Mouse (Mus musculus) B cell, adult 2 months (primary cell): ENCODE measurements around the gene Cd63.

Source experiments
- DNase-seq, 2 experiments: peaks; one replicate each; pipeline ENCODE4 v3.0.0; 2022

Cd63 gene

GRCm38 (mm10) chr10:128900698-128901097, at the start of gene Cd63:
Gene Cd63, plus strand, starts transcription at chr10:128900989.
- no peak for DNase-seq

- DNase-seq, result peak in 1 of 2 experiments; percentile 15
Measured at GRCm38 (mm10) chr10:128861176-128861575, 39.6 kb upstream of the Cd63 start.

GRCm38 (mm10) chr10:128866042-128866441, 34.7 kb upstream of the Cd63 start:
- DNase-seq, result peak; percentile 34 to 35

DNA sequence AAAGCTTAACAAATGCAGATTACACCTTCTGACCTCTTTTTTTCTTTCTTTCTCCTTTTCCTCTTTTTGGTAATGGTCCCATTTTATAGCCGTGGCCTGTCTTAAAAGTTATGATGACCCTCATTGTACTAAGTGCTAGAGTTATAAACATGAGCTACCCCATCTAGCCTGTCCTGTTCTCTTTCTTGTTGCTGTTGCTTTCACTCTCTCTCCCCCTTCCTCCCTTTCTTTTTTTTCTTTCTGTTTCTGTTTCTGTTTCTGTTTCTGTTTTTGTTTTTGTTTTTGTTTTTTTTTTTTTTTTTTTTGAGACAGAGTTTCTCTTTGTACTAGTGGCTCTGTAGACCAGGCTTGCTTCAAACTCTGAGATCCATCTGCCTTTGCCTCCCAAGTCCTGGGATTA, 34.3 kb upstream of the Cd63 start:
- DNase-seq, result no peak

DNA sequence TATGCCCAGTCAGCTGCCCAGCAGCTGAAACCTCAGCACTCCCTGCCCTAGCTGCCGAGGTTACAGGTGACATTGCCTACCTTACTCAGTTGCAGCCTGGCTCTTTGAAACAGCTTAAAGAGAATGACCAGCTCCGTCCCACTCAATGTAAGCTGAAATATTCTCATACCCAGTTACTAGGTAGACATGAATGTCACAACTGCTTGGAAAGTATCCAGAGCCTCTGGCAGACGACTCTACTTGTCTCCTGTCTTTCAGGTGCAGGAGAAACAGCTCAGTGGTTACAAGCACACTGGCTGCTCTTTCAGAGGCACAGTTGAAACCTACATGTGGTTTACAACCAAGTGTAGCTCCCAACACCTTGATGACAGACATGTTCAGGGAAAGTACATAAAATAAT, 30.4 kb upstream of the Cd63 start:
- DNase-seq, result no peak

- no peak for DNase-seq
Measured at GRCm38 (mm10) chr10:128878291-128878690, 22.5 kb upstream of the Cd63 start.

DNA sequence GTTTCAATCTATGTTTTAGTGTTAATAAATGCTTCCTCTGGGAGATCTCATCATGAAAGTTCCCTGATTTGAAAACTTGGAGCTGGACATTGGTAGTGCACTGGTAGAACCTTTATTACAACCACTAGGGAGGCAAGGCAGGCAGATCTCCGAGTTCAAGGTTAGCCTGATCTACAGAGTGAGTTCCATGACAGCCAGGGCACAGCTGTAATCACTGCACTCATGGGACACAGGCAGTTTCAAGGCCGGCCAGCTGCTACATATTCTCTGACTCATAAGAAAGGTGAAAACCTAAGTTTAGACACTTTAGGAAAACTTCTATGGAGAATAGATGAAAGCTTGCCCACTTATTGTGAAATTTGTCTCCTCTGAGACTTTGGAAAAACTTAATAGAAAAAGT, 22.0 kb upstream of the Cd63 start:
- DNase-seq, result no peak

- no peak for DNase-seq
Measured at GRCm38 (mm10) chr10:128882067-128882466, 18.7 kb upstream of the Cd63 start.

DNA sequence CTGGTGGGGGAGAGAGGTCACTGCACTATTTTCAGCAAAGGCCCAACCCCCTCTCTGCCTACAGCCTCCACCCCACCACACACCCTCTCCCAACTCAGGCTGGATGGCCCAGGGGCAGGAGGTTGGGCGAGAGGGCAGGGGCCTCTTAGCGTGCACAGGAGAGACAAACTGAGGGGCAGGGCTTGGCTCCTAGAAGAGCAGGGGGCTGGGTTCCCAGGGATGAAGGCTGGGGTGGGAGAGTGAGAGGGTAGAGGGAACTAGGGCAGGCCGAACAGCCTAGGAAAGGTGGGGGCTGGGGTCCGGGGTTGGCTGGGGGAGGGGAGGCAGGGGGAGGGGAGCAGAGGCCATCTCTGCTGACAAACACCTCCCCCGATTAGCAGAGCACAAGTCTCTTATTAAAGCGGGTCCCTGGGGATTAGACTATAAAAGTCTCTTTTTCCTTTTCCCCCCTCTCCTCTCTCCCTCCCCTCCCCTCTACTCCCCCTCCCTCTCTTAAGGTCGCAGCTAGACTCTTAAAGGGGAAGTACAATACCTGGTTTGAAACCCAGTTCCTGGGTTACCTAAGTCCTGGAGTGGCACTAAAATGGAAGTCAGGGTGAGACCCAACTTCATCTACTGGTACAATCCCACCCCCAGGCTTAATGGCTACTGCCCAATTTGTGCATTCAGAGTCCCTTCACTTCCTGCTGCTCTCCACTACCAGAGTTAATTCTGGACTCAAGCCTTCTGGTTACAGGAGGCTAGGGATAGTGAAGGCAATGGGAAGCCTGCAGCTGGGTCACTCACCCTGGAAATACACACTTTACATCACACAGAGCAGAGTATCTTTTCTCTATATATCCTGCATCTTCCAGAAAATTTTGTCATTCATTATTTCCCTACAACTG, 11.6 kb upstream of the Cd63 start:
- peak; percentile 14 to 26 for DNase-seq

GRCm38 (mm10) chr10:128889846-128890245, 10.9 kb upstream of the Cd63 start:
- DNase-seq, result no peak

GRCm38 (mm10) chr10:128890383-128891295, 10.2 kb upstream of the Cd63 start:
- DNase-seq, result peak; percentile 39 to 40

- DNase-seq, result peak; percentile 66 to 67
Measured at GRCm38 (mm10) chr10:128891296-128892094, 9.3 kb upstream of the Cd63 start, which contains the start of gene Gdf11. Gene Gdf11, minus strand, starts transcription at chr10:128891718.

DNA sequence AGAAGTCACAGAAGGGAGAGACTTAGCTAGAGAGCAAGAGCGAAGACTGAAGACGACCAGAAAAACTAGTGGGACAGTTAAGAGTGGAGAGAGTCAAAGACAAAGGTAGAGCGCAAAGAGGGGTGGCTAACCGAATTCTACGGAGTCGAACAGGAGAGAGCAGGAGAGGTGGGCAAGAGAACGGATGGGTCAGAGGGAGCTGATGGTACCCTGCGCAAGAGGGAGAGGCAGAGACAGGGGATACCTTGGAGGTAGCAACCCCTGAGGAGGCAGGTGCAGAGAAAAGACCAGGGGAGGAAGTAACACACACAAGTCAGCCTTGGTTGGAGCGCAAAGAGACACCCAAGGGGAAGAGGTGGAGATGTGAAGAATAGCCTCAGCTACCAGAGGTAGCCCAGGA, 8.5 kb upstream of the Cd63 start:
- peak; percentile 44 to 45 for DNase-seq

- DNase-seq, result peak; percentile 82 to 86
Measured at GRCm38 (mm10) chr10:128895437-128895836, 5.4 kb upstream of the Cd63 start.

DNA sequence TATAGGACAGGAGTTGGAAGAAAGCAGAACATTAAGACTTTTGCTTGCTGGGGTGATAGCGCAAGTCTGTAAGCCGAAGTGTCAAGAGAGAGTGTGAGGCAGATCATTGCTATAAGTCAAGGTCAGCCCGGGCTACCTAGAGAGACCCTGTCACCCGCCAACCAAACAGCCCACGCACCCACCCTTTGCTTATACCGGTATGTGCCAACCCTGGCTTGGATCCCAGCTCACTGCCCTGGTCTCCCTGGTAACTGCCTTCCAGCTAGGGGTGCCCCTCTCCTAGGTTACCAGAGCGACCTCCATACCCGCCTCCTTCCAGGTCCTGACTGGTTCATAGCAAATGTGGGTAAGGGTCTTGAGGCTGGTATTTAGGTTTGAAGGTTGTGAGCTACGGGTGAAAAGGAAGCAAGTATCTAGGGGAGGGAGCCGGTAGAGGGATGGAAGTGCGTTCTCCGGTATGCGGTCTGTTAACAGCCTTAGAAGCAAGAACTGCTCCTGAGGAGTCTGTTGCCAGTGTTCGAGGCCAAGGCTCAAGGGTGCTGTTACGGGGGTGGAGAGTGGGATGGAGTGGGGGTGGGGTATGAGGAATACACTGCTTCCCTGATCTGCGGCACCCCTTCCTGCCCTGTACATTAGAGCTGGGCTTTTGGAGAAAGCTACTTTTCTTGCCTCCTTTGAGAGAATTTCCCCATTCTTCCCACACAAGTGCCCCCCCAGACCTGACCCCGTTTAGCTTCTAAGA, 4.7 kb upstream of the Cd63 start:
- peak in 1 of 2 experiments; percentile 11 for DNase-seq

- DNase-seq, result no peak
Measured at GRCm38 (mm10) chr10:128896807-128897206, 4.0 kb upstream of the Cd63 start.

- no peak for DNase-seq
Measured at GRCm38 (mm10) chr10:128897501-128897900, 3.3 kb upstream of the Cd63 start.

DNA sequence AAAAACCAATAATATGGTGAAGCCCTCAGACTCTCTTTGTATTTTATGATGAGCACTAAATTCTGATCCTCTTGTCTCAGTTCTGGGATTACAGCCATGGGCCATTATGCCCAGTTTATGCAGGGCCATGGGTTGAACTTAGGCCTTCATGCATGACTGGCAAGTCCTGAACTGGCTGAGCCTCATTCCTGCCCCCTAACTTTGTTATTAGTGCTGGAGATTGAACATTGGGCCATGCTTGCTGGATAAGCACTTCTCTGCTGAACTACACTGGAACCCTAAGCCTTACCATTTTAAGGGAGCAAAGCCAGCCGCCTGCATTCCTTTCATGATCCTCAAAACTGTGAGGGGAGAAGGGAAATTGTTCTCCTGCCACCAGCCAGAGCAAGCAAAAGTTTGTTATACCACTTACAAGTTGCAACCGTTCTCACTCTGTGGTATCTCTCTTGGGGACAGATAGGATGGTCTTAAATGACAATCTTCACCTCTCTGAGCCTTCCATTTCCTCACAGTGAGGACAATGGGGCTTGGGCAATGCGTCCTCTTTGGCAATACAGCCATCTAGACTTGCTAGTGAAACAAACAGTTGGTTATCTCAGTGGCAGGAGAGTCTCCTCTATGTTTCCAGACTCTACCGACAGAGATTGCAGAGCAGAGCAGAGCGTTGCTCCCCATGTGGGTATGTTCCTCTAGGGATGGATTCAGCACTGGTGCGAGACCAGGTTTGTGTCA, 864 bp upstream of the Cd63 start:
- DNase-seq, result no peak

DNA sequence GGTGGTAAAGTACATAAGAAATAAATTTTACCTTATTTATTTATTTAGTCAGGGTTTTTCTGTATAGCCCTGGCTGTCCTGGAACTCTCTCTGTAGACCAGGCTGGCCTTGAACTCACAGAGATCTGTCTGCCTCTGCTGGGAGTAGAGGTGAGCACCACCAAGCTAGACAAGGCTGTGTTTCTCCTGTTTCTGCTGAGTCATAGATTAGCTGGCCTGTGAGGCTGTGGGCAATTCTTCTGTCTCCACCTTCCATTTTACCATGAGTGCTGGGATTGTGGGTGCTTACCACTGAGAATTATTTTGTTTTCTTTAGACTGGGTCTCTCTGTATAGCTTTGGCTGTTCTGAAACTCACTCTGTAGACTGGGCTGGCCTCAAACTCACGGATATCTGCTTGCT, 620 bp downstream of the Cd63 start:
- no peak for DNase-seq

DNA sequence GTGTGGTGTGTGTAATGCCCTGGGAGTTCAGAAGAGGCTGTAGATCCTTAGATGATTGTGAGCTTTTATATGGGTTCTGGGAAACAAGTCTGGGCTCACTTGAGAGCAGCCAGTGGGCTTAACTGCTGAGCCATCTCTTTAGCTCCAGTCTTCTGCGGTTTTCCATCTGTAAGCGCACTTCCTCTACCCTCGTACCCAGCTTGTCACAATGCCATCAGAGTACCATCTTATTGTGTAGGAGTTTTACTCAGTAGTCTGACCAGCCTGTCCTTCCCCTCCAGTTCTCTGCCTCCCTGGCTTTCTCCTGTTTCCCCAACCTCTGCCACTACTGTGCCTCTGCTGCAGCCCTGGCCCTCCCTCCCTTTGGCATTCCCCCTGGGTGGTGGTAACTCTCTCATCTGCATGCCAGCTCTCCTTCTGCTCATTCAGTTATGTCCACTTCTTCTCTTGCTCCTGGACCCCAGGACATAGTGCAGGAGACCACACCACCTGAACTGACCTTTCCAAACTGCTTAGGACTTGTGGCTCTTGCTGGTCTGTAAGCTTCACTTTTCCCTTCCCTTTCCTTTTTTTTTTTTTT, 1.7 kb downstream of the Cd63 start:
- DNase-seq, result no peak

GRCm38 (mm10) chr10:128904812-128905211, 4.0 kb downstream of the Cd63 start:
- DNase-seq, result no peak
